Mouse (Mus musculus) T-helper 1 cell (primary cell): Measurements from ENCODE around the gene Thada.
"Not testable (repeated sequence)": the region's sequence is repeated elsewhere in the genome, so short reads cannot be mapped to it uniquely, and the experiment has no call there.

Experiments used
- in situ Hi-C: fragments of 300-600 bp; cut with MboI, MseI; formaldehyde crosslinking; loops from one replicate; pipeline ENCODE4 v1.15.1; 2025; ENCODE audit warnings: high pct_unique_total_duplicates

Thada gene

GRCm38 (mm10) chr17:84264305-84264704 lies 201.7 kb downstream of the Thada start:
- in situ Hi-C loops, result no loop called here

GRCm38 (mm10) chr17:84263591-84263990 lies 202.4 kb downstream of the Thada start:
- in situ Hi-C loops, result no loop called here

- in situ Hi-C loops, result no loop called here
Measured at GRCm38 (mm10) chr17:84262325-84262979, 203.6 kb downstream of the Thada start.

GRCm38 (mm10) chr17:84261010-84261409 lies 205.0 kb downstream of the Thada start:
- in situ Hi-C loops, result no loop called here

GRCm38 (mm10) chr17:84260226-84260625 lies 205.8 kb downstream of the Thada start:
- in situ Hi-C loops, result no loop called here

GRCm38 (mm10) chr17:84258638-84259261 lies 207.3 kb downstream of the Thada start:
- in situ Hi-C loops, result no loop called here

GRCm38 (mm10) chr17:84257927-84258532 lies 208.0 kb downstream of the Thada start:
- in situ Hi-C loops, result no loop called here

- in situ Hi-C loops, result no loop called here
Measured at GRCm38 (mm10) chr17:84256278-84256819, 209.7 kb downstream of the Thada start.

- in situ Hi-C loops, result no loop called here
Measured at GRCm38 (mm10) chr17:84255841-84256240, 210.2 kb downstream of the Thada start.

- in situ Hi-C loops, result no loop called here
Measured at GRCm38 (mm10) chr17:84251426-84251825, 214.6 kb downstream of the Thada start.

GRCm38 (mm10) chr17:84244182-84244920 lies 221.7 kb downstream of the Thada start:
- in situ Hi-C loops, result no loop called here

- in situ Hi-C loops, result no loop called here
Measured at GRCm38 (mm10) chr17:84243759-84244158, 222.2 kb downstream of the Thada start.

- in situ Hi-C loops, result no loop called here
Measured at GRCm38 (mm10) chr17:84241308-84241957, 224.6 kb downstream of the Thada start.

GRCm38 (mm10) chr17:84239679-84240292 lies 226.2 kb downstream of the Thada start:
- in situ Hi-C loops, result no loop called here

GRCm38 (mm10) chr17:84238174-84238573 lies 227.8 kb downstream of the Thada start:
- in situ Hi-C loops, result no loop called here

GRCm38 (mm10) chr17:84236781-84237557 lies 229.0 kb downstream of the Thada start:
- in situ Hi-C loops, result no loop called here

GRCm38 (mm10) chr17:84235399-84235928 lies 230.5 kb downstream of the Thada start:
- in situ Hi-C loops, result no loop called here

- in situ Hi-C loops, result not testable (repeated sequence)
Measured at GRCm38 (mm10) chr17:84234785-84235184, 231.2 kb downstream of the Thada start.

GRCm38 (mm10) chr17:84233758-84234157 lies 232.2 kb downstream of the Thada start:
- in situ Hi-C loops, result no loop called here

GRCm38 (mm10) chr17:84231361-84231760 lies 234.6 kb downstream of the Thada start:
- in situ Hi-C loops, result no loop called here
